Mouse (Mus musculus) R1 (cell line): ENCODE results near the gene Ccdc171.
"Not testable (repeated sequence)": the region's sequence is repeated elsewhere in the genome, so short reads cannot be mapped to it uniquely, and the experiment has no call there.

Experiments
- DNase-seq: peaks from one replicate; pipeline ENCODE4 v3.0.0-alpha.2; 2018; ENCODE audit warnings: low read depth, low spot score

Gene Ccdc171

GRCm38 (mm10) chr4:83524843-83525689, at the start of gene Ccdc171:
Ccdc171 (plus strand) TSS chr4:83525545.
- peak; percentile 96 for DNase-seq

- DNase-seq = no peak
These were observed 40.1 kb upstream of the Ccdc171 start for GRCm38 (mm10) chr4:83485250-83485649.

DNA sequence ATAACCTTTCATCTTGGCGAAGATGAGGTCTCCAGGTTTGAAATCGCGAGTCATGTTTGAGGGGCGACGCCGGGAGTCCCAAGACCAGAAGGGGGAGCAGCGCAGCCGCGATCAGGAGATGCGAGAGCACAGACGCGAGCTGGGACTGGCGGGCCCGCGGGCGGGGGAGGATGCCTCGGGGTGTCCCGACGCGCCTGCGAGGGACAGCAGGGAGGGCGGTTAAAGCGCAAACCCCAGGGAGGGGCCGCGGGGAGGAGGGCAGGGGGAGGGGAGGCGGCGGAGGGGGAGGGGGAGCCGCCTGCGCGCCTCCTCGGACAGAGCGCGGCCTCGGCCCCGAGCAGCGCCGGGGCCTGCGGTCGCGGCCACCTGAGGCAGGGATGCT, 39.6 kb upstream of the Ccdc171 start:
- peak; percentile 95 for DNase-seq

DNA sequence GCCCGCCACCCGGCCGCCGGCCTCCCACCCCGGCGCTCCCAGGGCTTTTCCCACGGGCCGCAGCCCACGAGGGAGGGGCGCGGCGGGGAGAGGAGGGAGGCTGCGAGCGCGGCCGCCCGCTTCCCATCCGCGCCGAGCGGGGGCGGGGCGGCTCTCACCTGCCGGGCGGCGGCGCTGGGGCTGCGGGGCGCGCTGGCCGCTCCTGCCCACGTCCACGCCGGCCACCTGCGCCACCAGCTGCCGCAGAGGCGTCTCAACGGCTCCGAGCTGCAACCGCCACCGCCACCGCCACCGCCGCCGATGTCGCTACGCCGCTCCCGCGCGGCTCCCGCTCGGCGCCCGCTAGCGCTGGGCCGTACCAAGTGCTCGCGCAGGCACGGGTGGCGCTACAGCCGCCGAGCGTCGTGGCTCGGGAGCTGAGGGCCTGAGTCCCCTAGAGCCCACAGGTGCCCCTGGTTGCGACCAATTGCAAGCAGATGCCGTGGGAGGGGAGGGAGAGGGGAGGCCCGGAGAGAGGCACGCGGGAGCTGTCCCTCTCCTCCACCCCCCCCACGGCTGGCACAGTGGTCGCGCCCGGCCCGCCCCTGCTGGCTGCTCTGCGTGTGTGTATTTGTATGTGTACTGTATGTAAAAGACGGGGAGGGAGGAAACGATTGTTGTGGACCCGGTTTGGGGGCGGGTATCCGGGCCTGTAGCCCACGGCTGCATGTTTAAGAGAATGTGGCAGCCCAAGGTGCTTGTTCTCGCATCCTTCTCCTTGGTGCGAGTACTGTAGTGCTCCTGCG, 39.0 kb upstream of the Ccdc171 start, which contains the start of gene Psip1:
Gene Psip1, minus strand, starts transcription at position 343 of the 785 bp plus-strand sequence.
- DNase-seq = peak; percentile 95

DNA sequence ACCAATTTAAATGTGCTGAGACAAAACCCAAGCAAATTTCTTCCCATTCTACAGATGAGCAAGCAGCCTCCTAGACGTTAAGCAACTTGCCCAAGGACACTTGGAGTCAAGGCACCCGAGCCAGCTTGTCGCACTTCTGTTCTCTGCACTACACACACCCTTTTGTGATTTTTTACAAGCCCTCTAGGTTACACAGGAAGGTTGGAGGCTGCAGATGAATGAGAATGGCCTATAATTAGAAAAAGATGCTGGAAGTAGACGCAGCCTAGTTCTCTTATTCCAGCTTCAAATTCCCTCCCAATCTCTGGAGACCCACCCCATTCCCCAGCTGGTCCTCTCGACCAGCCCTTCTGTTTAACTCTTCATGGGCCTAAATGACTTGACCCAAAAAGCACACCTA, 36.2 kb upstream of the Ccdc171 start:
- DNase-seq = peak; percentile 68

- DNase-seq = no peak
These were observed 32.2 kb upstream of the Ccdc171 start for GRCm38 (mm10) chr4:83493112-83493511.

- not testable (repeated sequence) for DNase-seq
These were observed 28.3 kb upstream of the Ccdc171 start for GRCm38 (mm10) chr4:83497013-83497412.

GRCm38 (mm10) chr4:83500154-83501036, 24.9 kb upstream of the Ccdc171 start:
- DNase-seq = peak; percentile 92

- no peak for DNase-seq
These were observed 24.3 kb upstream of the Ccdc171 start for GRCm38 (mm10) chr4:83501037-83501430.

DNA sequence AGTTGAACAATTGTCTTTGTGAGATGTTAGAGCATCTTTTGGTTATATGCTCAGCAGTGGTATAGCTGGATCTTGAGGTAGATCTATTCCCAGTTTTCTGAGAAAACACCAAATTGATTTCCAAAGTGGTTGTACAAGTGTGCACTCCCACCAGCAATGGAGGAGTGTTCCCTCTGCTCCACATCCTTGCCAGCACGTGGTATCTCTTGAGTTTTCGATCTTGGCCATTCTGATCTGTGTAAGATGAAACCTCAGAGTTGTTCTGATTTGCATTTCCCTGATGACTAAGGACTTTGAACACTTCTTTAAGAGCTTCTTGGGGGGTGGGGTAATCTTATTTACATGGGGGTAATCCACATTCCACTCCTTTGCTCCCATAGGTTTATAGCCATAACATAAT, 15.7 kb upstream of the Ccdc171 start:
- DNase-seq = no peak

DNA sequence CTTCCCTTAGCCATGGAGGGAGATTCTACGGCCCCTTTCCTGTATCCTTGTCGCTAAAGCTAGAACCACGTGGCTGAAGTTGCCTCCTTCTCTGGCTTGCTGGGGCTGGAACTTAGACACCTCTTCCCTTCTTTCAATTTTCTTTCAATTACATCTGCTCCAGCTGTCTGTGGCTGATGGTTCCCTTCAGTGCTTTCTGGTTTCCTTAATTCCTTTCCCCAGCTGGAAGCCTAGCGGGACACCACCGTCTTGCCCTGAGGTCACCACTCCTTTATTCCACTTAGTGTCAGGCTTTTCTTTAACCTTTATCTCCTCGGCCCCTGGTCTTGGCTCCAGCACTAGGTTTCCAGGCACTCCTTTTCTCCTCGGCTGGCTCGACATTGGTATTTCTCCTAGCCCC, 14.3 kb upstream of the Ccdc171 start:
- DNase-seq = peak; percentile 85

GRCm38 (mm10) chr4:83512217-83512616, 13.1 kb upstream of the Ccdc171 start:
- DNase-seq = no peak

DNA sequence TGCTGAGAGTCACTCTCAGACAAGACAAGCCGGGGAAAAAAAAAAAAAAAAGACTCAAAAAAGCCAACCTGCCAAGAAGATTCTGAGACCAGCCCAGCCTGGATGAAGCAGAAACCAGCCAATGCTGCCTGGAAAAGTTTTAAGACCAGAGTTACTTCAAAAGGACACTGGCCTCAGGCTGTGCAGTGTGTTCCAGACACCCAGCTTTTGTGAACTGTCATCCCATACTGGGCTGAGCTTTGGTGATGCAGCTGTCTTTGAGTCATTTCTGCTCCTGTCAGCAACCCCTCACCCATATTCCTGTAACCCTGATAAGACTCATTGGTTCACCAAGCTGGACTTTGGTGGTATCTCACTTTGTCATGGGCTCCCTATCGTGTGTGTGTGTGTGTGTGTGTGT, 12.7 kb upstream of the Ccdc171 start:
- no peak for DNase-seq

DNA sequence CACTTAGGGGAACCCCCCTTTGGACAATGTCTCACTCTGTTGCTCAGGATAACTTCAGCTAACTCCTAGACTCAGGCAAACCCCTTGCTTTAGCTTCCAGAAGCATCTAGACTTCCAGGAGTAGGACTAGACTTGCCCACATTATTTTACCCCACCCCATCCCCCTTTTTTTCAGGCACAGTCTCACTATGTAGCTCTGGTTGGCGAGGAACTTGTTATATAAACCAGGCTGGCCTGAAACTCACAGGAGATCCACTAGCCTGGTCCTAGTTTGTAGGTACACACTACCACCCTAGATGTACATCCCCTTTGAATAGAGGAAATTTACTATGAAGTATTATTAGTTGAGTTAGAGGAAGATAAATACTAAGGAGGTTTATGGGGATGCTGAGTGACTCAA, 11.2 kb upstream of the Ccdc171 start:
- no peak for DNase-seq

GRCm38 (mm10) chr4:83514976-83515669, 10.2 kb upstream of the Ccdc171 start:
- DNase-seq = peak; percentile 60

DNA sequence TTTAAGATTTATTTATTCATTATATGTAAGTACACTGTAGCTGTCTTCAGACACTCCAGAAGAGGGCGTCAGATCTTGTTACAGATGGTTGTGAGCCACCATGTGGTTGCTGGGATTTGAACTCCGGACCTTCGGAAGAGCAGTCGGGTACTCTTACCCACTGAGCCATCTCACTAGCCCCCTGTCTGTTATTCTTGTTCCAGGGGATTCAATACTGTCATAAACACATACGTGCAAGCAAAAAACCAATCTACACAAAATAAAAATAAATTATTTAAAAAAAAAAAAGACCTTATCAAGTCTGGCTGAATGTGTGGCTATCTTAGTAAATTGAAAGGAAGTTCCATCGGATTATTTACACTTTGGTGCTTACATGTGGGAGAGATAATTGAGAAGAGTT, 9.2 kb upstream of the Ccdc171 start:
- DNase-seq = not testable (repeated sequence)

DNA sequence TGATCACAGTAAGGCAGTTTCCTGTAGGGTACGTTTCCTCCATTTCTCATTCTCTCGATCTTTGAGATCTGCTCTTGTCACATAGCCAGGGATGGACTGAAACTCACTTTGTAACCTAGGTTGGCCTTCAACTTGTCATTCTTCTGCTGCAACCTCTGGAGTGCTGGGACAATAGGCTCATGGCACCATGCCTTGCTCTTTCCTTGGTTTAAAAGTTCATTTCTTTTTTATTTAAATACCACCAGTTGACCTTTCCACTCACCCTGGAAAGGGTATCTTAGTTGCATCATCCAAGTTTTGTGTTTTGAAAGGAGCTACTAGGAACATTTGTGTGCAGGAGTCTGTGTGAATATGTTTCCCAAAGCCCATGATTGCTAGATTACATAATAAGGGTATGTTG, 6.2 kb upstream of the Ccdc171 start:
- DNase-seq = peak; percentile 89

DNA sequence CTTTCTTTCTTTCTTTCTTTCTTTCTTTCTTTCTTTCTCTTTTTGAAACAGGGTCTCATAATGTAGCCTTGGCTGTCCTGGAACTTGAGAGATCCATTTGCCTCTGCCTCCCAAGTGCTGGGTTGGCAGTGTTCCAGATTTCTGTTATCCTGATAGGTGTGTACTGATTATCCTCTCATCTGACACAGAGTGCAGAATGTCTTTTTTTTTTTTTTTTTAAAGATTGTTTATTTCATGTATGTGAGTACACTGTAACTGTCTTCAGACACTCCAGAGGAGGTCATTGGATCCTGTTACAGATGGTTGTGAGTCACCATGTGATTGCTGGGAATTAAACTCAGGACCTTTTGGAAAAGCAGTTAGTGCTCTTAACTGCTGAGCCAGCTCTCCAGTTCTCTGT, 5.5 kb upstream of the Ccdc171 start:
- no peak for DNase-seq

DNA sequence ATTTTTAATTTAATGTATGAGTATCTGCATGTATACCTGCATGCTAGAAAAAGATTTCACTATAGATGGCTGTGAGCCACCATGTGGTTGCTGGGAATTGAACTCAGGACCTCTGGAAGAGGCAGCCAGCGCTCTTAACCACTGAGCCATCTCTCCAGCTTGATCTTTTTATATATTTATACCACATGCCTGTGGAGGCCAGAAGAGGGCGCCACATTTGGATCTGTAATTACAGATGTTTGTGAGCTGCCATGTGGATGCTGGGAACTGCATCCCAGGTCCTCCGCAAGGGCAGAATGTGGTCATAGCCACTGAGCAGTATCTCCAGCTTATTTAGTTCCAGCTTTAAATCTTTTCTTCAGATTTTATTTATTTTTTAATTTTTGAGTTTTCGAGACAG, 5.0 kb upstream of the Ccdc171 start:
- DNase-seq = peak; percentile 91

- DNase-seq = no peak
These were observed 3.3 kb upstream of the Ccdc171 start for GRCm38 (mm10) chr4:83522066-83522465.

DNA sequence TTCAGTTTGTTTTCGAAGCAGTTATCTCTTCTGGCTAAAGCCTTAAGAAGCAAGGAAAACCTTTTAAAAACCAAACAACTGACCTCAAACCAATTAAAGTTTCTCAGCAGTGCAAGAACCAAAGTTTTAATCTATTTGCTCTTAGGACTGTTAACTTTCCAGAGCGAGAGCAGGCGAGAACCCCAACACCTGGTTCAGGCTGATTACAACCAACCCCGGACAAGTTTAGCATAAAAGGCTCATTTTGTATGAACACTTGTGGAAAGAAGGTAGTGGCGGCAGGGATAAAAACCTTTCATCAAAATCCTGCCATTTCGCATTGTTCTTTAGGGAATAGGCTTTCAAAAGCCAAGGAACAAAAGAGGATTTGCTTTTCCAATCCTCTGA, 896 bp upstream of the Ccdc171 start:
- DNase-seq = no peak
